Mouse (Mus musculus) embryonic facial prominence, embryonic 14.5 days (tissue): ENCODE data around the gene Arhgap30. TPM values are rescaled to one million over a fixed set of nuclear protein-coding genes. Genes with fewer than 3 reads are reported as not detected.

Source experiments
- ATAC-seq: fragments of 200-750 bp; cut with Nextera tagmentation; 2 replicates; pipeline ENCODE4 v1.8.0; 2017; ENCODE audit warnings: low read depth, moderate number of reproducible peaks, moderate TSS enrichment
- DNase-seq: peaks from one replicate; pipeline ENCODE4 v3.0.0-alpha.2; 2015; ENCODE audit warnings: low spot score
- H3K27ac ChIP-seq: fragments of 300-500 bp; sonication (generic); replicated peaks from 2 replicates; pipeline ENCODE4 v1.5.1; 2014; ENCODE audit warnings: low read depth, mild to moderate bottlenecking, low read length, moderate library complexity
- H3K27me3 ChIP-seq: fragments of 300-500 bp; sonication (generic); replicated peaks from 2 replicates; pipeline ENCODE4 v1.6.1; 2014; ENCODE audit warnings: low read length; ENCODE audit not compliant: control insufficient read depth, insufficient read depth
- H3K36me3 ChIP-seq: fragments of 300-500 bp; sonication (generic); 2 replicates; pipeline ENCODE4 v1.6.1; 2014; ENCODE audit warnings: low read length, mixed read lengths; ENCODE audit not compliant: control insufficient read depth, insufficient read depth
- H3K4me1 ChIP-seq: fragments of 300-500 bp; sonication (generic); 2 replicates; pipeline ENCODE4 v1.6.1; 2014; ENCODE audit warnings: antibody characterized with exemption, low read length; ENCODE audit not compliant: control insufficient read depth, insufficient read depth
- H3K4me2 ChIP-seq: fragments of 300-500 bp; sonication (generic); 2 replicates; pipeline ENCODE4 v1.6.1; 2014; ENCODE audit warnings: low read depth, mild to moderate bottlenecking, low read length, moderate library complexity, mixed read lengths
- H3K4me3 ChIP-seq: fragments of 300-500 bp; sonication (generic); 2 replicates; pipeline ENCODE4 v1.5.1; 2014; ENCODE audit warnings: low read depth, mild to moderate bottlenecking, low read length
- H3K9ac ChIP-seq: fragments of 300-500 bp; sonication (generic); 2 replicates; pipeline ENCODE4 v1.6.1; 2014; ENCODE audit warnings: low read depth, mild to moderate bottlenecking, low read length, moderate library complexity, mixed read lengths
- H3K9me3 ChIP-seq: fragments of 300-500 bp; sonication (generic); 2 replicates; pipeline ENCODE4 v1.6.1; 2016; ENCODE audit warnings: low read length; ENCODE audit not compliant: control insufficient read depth
- WGBS: fragments of 180-500 bp; shearing (Covaris S2); extraction: QIAGEN DNeasy Blood & Tissue Kit; methylation state at CpG from one replicate; pipeline ENCODE4 v1.1.7; 2014; 5-methylcytosine and 5-hydroxymethylcytosine counted together
- polyA plus RNA-seq: library from polyadenylated mRNA; unstranded; fragments of >200 nt; fragmentation: Nextera tagmentation; extraction: Ambion mirVana; gene quantifications from 2 replicates; pipeline ENCODE4 v1.2.1, GENCODE M21; 2014

Gene Arhgap30
- polyA plus RNA-seq, 1 experiment from 2014 or later, result 2.0 TPM

DNA sequence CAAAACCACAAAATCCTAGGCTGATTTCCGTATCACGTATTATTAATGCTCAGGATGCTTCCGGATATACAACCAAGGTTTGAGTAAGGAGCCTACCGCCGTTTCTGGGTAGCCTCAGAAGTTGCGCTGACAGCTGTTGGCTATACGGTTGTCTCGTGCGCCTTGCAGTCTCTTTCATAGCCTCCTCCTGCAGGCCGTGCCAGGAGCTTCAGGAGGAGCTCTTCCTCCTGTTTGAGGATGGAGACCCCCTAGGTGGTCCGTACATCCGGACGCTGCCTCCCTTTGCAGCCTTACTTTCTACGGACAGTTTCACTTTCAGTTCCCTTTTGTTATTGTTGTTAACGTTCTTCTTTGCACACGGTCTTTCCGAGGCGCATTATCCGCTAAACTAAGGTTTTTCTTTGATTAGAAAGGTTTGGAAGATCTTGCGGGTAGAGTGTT lies 23.3 kb downstream of the Arhgap30 start:
- peaks cover 6% of the 10 kb centered on the region; the same call in 1 of the 2 replicates for H3K4me1 ChIP-seq
- peaks cover 22% of the 10 kb centered on the region for H3K36me3 ChIP-seq
- no peaks in the 10 kb centered on the region for H3K27me3 ChIP-seq
- peak overlapping the region; percentile 93 for H3K27ac ChIP-seq
- DNase-seq (peak; percentile 82), ATAC-seq (no peak; the same call in 1 of the 2 replicates)
- H3K9ac ChIP-seq, result peak overlapping the region; percentile 93
- H3K9me3 ChIP-seq, result no peaks in the 10 kb centered on the region
- 2% methylated on average over 19 of the region's 20 CpGs for WGBS
- peak overlapping the region; percentile 89 for H3K4me3 ChIP-seq
- H3K4me2 ChIP-seq, result peak overlapping the region; percentile 63

DNA sequence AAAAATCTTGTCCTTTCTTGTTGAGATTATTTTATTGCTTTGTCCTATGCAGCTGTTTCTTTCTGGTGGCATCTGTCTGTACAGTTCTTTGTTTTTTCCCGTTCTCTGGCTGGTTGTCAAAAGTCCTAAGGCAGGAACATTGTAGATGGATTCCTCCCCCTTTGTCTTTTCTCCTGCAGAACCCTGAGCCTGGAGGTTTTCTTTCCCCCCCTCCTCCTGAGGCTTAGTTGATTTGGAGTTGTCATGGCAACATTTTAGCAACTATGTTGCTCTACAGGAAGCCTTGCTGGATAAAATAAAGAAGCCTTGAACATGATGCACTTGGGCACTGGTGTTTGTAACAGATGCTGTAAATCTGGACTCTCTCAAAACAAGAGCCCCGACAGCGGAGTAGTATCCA lies 23.7 kb downstream of the Arhgap30 start:
- WGBS, result 49% methylated on average over 3 of the region's 3 CpGs
- H3K4me2 ChIP-seq, result peak overlapping the region; percentile 63
- H3K27ac ChIP-seq, result peak overlapping the region; percentile 93
- peaks cover 26% of the 10 kb centered on the region for H3K36me3 ChIP-seq
- no peaks in the 10 kb centered on the region for H3K9me3 ChIP-seq
- ATAC-seq (no peak), DNase-seq (peak; percentile 81)
- H3K9ac ChIP-seq, result peak overlapping the region; percentile 93
- H3K4me1 ChIP-seq, result peaks cover 6% of the 10 kb centered on the region; the same call in 1 of the 2 replicates
- H3K27me3 ChIP-seq, result no peaks in the 10 kb centered on the region
- H3K4me3 ChIP-seq, result peak overlapping the region; percentile 89

DNA sequence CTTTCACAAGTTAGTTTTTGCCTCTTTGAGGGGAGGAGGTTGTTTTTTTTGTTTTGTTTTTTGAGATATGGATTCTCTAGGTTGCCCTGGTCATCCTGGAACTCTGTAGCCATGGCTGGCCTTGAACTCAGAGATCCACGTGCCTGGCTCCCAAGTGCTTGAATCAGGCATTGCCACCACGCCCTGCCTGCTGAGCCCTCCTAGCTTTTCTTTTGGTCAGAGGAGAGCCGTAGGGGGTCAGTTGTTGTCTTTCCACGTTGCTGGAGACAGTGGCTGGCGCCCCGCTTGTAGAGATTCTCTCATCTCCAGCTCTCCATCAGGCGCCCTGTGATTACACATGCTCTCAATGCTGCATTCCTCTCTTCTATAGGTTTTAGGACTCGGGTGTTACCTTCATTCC lies 24.9 kb downstream of the Arhgap30 start:
- DNase-seq (no peak), ATAC-seq (no peak)
- Histone ChIP-seq H3K4me1 (peaks cover 6% of the 10 kb centered on the region; the same call in 1 of the 2 replicates), H3K9ac (no peak overlapping the region), H3K4me2 (no peak overlapping the region), H3K27me3 (no peaks in the 10 kb centered on the region), H3K27ac (no peak overlapping the region), H3K4me3 (no peak overlapping the region), H3K36me3 (peaks cover 36% of the 10 kb centered on the region), H3K9me3 (no peaks in the 10 kb centered on the region)
- WGBS, result 80% methylated on average over 8 of the region's 8 CpGs

DNA sequence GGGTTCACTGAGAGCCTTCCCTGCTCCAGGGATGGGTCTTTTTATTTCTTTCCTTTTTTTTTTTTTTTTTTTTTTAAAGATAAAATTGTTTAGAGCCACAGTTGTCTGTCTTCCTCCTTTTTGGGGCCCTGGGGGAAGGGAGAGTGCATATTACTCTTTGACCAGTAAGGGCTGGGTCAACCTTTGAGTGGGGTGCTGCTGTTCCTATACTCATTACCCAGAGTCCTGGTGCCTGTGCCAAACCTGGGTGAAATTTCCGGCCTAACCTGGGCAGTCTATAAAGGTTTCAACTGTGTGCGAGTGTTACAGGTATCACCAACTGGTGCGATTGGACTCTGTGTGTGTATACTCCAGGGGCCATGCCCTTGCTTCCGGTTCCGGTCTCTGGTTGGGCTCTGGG lies 29.9 kb downstream of the Arhgap30 start, which contains the start of gene Tstd1:
Gene Tstd1, plus strand, starts transcription at position 213 of the 400 bp plus-strand sequence.
- DNase-seq, result no peak
- Histone ChIP-seq H3K36me3 (peaks cover 57% of the 10 kb centered on the region), H3K27ac (peak within 1 kb of the TSS; percentile 58)

DNA sequence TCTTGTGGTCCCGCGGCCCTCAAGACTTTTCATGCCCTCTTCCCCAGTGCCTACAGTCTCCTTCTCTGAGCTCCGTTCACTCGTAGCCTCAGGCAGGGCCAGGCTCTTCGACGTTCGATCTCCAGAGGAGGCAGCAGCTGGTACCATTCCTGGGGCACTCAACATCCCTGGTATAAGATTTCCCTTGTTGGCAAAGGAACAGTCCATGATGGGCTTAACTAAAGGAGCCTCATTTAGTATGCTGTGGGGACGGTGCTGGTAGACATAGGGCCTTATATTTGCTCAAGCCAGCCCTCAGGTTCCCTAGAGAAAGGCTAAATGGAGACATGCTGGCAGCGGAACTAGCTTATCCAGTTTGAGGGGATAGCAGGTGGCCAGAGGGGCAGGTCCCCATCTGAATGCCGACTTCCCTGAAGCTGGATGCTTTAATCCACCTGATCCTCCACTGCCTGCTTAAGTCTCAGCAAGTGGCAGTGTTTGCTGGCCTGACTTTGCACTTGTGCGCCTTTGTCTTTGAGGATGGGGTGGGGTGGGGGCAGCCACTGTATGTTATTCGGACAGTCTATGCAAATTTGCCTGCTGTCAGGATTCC lies 30.6 kb downstream of the Arhgap30 start:
- no peaks in the 10 kb centered on the region for H3K9me3 ChIP-seq
- peaks cover 57% of the 10 kb centered on the region for H3K36me3 ChIP-seq
- H3K4me2 ChIP-seq, result no peak overlapping the region
- no peak overlapping the region for H3K9ac ChIP-seq
- H3K27me3 ChIP-seq, result no peaks in the 10 kb centered on the region
- WGBS, result 53% methylated on average over 12 of the region's 12 CpGs
- H3K4me1 ChIP-seq, result no peaks in the 10 kb centered on the region
- H3K4me3 ChIP-seq, result no peak overlapping the region
- ATAC-seq (peak; percentile 71), DNase-seq (peak; percentile 69)
- H3K27ac ChIP-seq, result peak overlapping the region; percentile 58

More for the DNA sequence above, 29.9 kb downstream of the Arhgap30 start, which contains the start of gene Tstd1:
- H3K27me3 ChIP-seq, result no peaks in the 10 kb centered on the region
- ATAC-seq, result no peak; the same call in 1 of the 2 replicates
- WGBS, result 83% methylated on average over 5 of the region's 5 CpGs
- H3K9ac ChIP-seq, result no peak within 1 kb of the TSS
- H3K4me3 ChIP-seq, result no peak within 1 kb of the TSS
- H3K9me3 ChIP-seq, result no peaks in the 10 kb centered on the region
- no peak within 1 kb of the TSS for H3K4me2 ChIP-seq
- H3K4me1 ChIP-seq, result no peaks in the 10 kb centered on the region

DNA sequence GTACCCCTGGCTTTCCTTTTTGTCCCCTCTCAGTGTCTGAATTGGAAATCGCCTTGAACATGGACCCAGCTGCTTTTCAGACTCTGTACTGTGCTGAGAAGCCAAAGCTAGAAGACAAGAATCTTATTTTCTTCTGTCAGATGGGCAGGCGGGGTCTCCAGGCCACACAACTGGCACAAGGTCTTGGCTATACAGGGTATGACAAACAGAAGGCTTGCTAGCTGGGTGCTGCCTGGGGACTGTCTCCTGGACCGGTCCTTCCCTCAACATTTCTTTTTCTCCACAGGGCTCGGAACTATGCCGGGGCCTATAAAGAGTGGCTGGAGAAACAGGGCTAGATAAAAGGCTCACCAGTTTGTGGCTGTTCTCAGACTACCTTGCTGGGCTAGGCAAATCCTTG lies 31.2 kb downstream of the Arhgap30 start:
- peaks cover 57% of the 10 kb centered on the region for H3K36me3 ChIP-seq
- ATAC-seq, result no peak
- no peak for DNase-seq

DNA sequence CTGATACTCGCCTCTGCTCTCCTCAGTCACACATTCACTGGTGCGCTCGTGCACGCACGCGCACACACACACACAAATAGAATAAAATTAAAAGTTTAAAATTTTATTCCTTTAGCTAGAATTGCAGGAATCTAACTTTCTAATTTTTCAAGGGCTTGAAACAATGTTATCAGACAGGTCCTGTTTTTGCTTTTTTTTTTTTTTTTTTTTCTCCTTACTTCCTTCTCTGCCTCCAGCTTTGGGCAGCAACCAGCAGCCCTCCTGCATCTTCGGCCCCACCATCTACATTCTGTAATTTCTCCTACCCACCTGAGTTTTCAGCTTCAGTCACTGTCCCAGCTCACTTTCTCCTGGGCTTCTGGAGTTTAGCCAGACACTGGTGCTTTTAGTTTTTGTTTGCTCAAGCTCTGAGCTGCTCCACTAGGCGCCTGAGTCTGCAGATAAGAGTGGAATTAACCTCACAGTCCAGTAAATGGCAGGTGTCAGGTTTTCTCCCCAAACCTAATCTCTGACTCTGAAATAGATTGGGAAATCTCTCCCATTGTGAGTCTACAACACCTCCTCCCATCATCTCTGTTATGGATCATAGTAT lies 33.8 kb downstream of the Arhgap30 start:
- H3K9me3 ChIP-seq, result no peaks in the 10 kb centered on the region
- H3K9ac ChIP-seq, result no peak overlapping the region
- ATAC-seq (no peak), DNase-seq (no peak)
- no peak overlapping the region for H3K27ac ChIP-seq
- H3K4me2 ChIP-seq, result no peak overlapping the region
- WGBS, result 88% methylated on average over 8 of the region's 8 CpGs
- peaks cover 30% of the 10 kb centered on the region for H3K36me3 ChIP-seq
- no peak overlapping the region for H3K4me3 ChIP-seq
- H3K4me1 ChIP-seq, result no peaks in the 10 kb centered on the region
- H3K27me3 ChIP-seq, result no peaks in the 10 kb centered on the region

More for the DNA sequence above, 31.2 kb downstream of the Arhgap30 start:
- Histone ChIP-seq H3K4me3 (no peak overlapping the region), H3K9me3 (no peaks in the 10 kb centered on the region), H3K4me2 (no peak overlapping the region), H3K4me1 (no peaks in the 10 kb centered on the region), H3K9ac (no peak overlapping the region), H3K27me3 (no peaks in the 10 kb centered on the region), H3K27ac (peak overlapping the region; percentile 44; the same call in 1 of the 2 replicates)
- WGBS, result 78% methylated on average over 5 of the region's 5 CpGs

DNA sequence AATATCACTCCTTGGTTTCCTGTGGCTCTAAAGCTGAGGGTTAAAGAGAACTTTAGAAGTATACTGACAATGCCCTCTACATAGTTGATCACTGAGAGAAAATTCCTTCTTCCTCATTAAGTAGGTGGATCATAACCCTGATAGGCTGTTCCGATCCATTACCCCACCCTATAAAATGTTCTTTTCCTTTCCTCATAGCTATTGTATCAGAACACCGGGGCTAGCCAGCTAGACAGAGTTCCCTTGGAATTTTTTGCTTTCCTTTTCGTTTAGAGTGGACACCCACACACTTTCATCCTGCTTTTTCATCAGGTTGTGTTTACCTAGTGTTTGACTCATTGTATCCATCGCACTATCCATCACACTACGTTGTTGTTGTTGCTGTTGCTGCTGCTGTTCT lies 35.9 kb downstream of the Arhgap30 start:
- Histone ChIP-seq H3K4me1 (no peaks in the 10 kb centered on the region), H3K9me3 (peaks cover 5% of the 10 kb centered on the region; the same call in 1 of the 2 replicates), H3K4me3 (no peak overlapping the region), H3K27ac (no peak overlapping the region), H3K4me2 (no peak overlapping the region), H3K36me3 (peaks cover 11% of the 10 kb centered on the region), H3K9ac (no peak overlapping the region), H3K27me3 (no peaks in the 10 kb centered on the region)
- 78% methylated on average over 5 of the region's 5 CpGs for WGBS
- DNase-seq (no peak), ATAC-seq (no peak)
